Mouse (Mus musculus) layer of hippocampus, postnatal 14 days (tissue): Measurements from ENCODE around the gene Dhrs4. TPM values are rescaled to one million over a fixed set of nuclear protein-coding genes. Genes with fewer than 3 reads are reported as not detected.

Experiments
- DNase-seq, 2 experiments: peaks; one replicate each; pipeline ENCODE4 v3.0.0; 2021 to 2022; ENCODE audit warnings: low spot score in 2 of 2, mixed read lengths in 1 of 2
- long read RNA-seq, 2 experiments: library from polyadenylated mRNA; stranded (forward); transcript quantifications; one replicate each; pipeline ENCODE4 v2.0.0; 2021
- total RNA-seq, 2 experiments: library from RNA; stranded (reverse); gene quantifications; 2 replicates each; pipeline ENCODE4 v1.2.3; 2021

The Dhrs4 gene
- 10 to 100 TPM; 17.0 to 21.9 TPM for total RNA-seq
- long read RNA-seq, experiment 1, partial matches to known transcripts, result 0 of 4 reads
- long read RNA-seq, experiment 1, other reads (novel, unspliced or antisense), result 2 of 4 reads
- long read RNA-seq, experiment 2, partial matches to known transcripts, result 1 of 5 reads
- long read RNA-seq, experiment 2, other reads (novel, unspliced or antisense), result 1 of 5 reads

GRCm38 (mm10) chr14:55478651-55479599 lies at the start of gene Dhrs4:
Gene Dhrs4 (plus strand): TSS chr14:55478758.
- peak; percentile 66 to 77 for DNase-seq

DNA sequence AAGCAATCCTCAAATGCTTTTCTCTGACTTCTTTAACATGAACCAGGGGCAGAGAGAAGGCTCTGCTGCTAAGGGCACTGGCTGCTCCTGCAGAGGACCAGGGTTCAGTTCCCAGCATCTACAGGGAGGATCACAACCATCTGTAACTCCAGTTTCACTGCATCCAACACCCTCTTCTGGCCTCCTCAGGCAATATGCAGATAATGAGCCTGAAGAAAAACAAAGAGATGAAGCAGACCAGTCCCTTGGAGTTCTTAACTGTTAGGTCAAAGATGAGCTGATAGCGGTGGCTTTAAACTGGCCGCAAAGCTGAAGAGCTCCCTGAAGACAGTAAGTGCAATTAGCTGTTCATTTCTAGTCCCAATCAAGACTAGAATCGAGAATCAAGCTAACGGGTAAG lies 48.3 kb upstream of the Dhrs4 start:
- no peak for DNase-seq

- DNase-seq, result no peak
Measured at GRCm38 (mm10) chr14:55433052-55433451, 45.5 kb upstream of the Dhrs4 start.

GRCm38 (mm10) chr14:55434825-55435224 lies 43.7 kb upstream of the Dhrs4 start:
- DNase-seq, result no peak

GRCm38 (mm10) chr14:55437118-55437517 lies 41.4 kb upstream of the Dhrs4 start:
- DNase-seq, result no peak

- DNase-seq, result peak; percentile 13 to 33
Measured at GRCm38 (mm10) chr14:55438193-55438784, 40.3 kb upstream of the Dhrs4 start.

DNA sequence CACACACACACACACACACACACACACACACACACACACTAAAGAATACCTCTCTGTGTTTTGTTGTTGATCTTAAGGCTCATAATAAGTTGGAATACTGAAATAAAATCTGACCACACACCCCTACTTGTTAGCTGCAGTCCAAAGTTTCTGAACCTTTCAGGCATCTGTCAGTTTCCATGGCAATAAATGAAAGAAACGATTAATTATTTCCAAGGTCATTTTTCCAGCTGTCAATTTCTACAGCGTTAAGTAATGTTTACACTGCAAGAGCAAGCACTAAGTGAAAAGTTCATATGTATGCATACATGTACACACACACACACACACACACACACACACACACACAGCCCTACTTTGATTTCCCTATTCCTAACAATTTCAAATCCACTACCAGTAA lies 20.9 kb upstream of the Dhrs4 start:
- no peak for DNase-seq

- peak; percentile 32 to 57 for DNase-seq
Measured at GRCm38 (mm10) chr14:55458273-55458672, 20.3 kb upstream of the Dhrs4 start.

- DNase-seq, result no peak
Measured at GRCm38 (mm10) chr14:55458761-55459160, 19.8 kb upstream of the Dhrs4 start.

DNA sequence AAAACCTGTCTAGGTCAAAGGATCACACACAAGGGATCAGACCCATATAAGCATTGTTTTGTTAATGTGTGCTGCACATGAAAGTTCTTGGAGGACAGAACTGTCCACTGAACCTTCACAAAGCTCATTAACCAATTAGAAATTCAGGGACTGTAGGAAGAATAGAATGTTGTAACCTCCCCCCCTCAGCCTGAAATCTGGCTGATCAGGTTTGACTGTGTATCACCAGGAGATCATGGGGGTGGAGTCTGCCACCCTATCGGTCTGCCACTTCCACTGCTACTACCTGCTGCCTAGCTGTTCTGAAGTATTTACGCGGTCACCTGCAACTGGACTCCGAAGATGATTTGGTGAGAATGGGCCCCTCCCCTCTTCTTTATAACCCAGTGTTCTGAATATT lies 18.8 kb upstream of the Dhrs4 start:
- DNase-seq, result no peak

- peak; percentile 21 to 63 for DNase-seq
Measured at GRCm38 (mm10) chr14:55460297-55460696, 18.3 kb upstream of the Dhrs4 start.

DNA sequence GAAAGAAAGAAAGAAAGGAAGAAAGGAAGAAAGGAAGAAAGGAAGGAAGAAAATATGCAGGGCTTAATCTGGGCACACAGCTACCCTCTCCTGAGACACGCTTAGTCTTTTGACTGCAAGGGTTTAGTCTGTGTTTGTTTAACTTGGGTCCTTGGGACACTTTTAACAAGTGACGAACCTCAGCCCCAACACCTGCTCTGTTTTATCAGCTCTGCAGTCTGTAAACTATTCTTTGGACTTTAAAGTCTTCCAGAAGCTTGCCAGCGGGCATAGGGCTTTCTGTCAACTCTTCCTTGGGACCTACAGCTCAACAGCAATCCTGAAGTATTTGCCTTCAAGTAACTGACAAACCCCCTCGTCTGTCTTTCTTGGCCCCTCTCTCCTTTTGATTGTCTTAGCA lies 16.8 kb upstream of the Dhrs4 start:
- DNase-seq, result no peak

DNA sequence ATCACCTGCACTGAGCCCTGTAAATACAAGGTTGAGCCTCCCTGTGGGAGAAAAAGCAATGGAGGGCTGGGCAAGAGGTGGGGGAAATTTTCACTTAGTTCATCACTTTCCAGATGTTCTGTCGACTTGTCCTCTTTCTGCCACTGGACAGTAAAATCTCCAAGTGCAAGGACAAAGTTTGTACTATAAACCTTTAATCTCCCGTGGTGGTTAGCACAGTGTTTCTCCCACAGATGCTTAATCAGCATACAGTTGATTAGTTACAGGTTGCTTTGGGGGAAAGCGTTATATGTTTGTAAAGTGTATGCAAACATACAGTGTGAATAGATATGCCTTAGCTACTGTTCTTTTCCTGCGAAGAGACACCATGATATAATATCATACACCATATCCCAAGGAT lies 12.1 kb upstream of the Dhrs4 start:
- no peak for DNase-seq

GRCm38 (mm10) chr14:55467108-55467507 lies 11.4 kb upstream of the Dhrs4 start:
- no peak for DNase-seq

DNA sequence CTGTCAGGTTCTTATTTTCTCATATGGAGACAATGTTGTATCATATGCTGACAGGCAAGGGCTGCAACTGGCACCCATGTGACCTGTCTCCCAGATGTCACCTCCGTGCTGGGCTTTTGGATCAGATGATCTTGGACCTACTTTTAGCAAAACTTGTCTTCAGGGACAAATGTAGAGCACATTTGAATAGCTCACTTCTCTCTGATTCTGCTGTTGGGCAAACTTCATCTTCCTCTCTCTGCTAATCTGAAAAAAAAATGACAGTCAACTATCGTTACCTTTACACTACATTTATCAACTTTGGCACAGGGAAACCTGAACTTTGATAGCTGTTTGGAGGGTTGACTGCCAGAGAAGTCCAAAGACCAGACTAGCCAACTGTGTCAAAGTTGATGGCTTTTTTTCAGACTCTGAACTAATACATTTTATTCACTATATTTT lies 10.2 kb upstream of the Dhrs4 start:
- DNase-seq, result no peak

- DNase-seq, result no peak
Measured at GRCm38 (mm10) chr14:55469041-55469440, 9.5 kb upstream of the Dhrs4 start.

DNA sequence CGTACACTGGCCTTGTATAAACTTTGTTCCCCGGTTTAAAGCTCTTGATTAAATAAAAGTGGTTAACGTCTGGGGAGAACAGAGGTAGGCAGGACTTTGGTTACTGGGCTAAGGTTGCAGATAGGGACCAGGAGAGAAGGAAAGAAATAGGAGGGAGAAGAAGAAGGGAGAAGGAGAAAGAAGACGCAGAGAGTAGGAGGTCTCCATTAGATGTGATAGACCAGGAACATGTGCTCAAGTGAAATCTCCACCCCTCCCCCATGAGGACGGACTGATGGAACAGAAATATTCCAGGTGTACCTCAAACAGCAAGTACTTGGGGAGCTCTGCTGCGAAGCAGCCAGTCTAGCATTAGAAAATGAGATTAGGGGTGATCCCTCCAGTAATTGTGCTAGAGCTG lies 8.7 kb upstream of the Dhrs4 start:
- DNase-seq, result no peak

DNA sequence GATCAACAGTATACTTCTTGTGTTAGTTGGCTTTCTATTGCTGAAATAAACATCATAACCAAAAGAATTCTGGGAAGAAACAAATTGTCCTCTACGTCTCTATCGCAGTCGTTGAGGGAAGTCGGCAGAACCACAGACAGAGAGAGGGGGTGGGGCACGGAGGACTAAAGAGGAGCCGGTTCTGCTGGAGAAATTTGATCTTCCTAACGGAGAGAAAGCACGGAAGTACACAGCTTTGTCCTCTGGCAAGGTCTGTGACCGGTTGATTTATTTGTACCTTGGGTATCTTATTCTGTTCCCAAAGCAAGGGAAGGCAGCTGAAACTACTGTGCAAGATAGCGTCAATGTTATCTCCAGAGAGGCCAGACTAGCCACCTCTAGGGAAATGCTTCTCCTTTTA lies 7.8 kb upstream of the Dhrs4 start:
- DNase-seq, result no peak

DNA sequence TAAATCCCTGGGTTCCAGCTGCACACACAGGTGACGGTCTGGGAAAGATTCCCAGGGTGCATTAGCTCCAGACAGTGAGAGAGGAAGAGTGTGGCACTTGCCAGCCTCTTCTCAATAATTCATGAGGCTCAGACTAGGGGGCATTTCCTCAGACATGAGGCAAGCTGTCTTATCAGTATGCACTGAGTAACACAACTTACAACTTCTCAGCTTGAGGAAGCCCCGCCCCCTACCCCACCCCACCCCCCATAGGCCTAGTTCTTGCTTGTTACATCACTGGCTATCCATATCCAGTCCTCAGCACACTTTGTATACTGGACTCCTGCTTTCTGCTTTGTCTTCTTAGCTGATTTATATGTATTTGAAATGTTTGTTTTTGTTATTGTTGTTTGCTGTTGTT lies 2.9 kb upstream of the Dhrs4 start:
- no peak for DNase-seq

DNA sequence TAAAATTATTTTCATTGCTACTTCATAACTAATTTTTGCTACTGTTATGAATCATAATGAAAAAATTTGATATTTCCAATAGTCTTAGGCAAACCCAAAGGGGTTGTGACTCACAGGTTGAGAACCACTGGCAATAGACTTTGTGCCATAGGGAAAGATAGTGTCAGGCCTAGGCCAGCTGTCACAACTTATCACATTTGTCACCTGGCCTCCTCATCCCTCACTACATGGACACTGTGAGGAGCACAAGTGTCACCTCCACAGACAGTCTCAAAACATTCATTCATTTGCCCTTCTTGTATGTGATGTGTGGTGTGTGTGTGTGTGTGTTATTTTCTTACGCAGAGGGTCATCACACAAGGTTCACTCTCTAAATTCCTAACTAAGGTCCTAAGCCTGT lies 1.1 kb upstream of the Dhrs4 start:
- no peak for DNase-seq

GRCm38 (mm10) chr14:55477829-55478228 lies 729 bp upstream of the Dhrs4 start:
- DNase-seq, result no peak

- DNase-seq, result no peak
Measured at GRCm38 (mm10) chr14:55479629-55480028, 1.1 kb downstream of the Dhrs4 start.
